Mouse (Mus musculus) lung, embryonic 15.5 days (tissue): ENCODE results near the gene Olfr1166. TPM values are rescaled to one million over a fixed set of nuclear protein-coding genes. Genes with fewer than 3 reads are reported as not detected.
"Not testable (repeated sequence)": the region's sequence is repeated elsewhere in the genome, so short reads cannot be mapped to it uniquely, and the experiment has no call there.

Experiments used
- ATAC-seq: fragments of 200-750 bp; cut with Nextera tagmentation; 2 replicates; pipeline ENCODE4 v1.8.0; 2017; ENCODE audit warnings: moderate number of reproducible peaks, borderline replicate concordance; ENCODE audit not compliant: low FRiP score, low TSS enrichment; ENCODE audit errors: extremely low read depth
- H3K27ac ChIP-seq: fragments of 300-500 bp; sonication (generic); 2 replicates; pipeline ENCODE4 v1.5.1; 2015; ENCODE audit warnings: moderate library complexity, mild to moderate bottlenecking, inconsistent platforms
- H3K27me3 ChIP-seq: fragments of 300-500 bp; sonication (generic); 2 replicates; pipeline ENCODE4 v1.6.1; 2015; ENCODE audit warnings: inconsistent platforms
- H3K36me3 ChIP-seq: fragments of 300-500 bp; sonication (generic); 2 replicates; pipeline ENCODE4 v1.6.1; 2015; ENCODE audit warnings: inconsistent platforms
- H3K4me1 ChIP-seq: fragments of 300-500 bp; sonication (generic); 2 replicates; pipeline ENCODE4 v1.6.1; 2015; ENCODE audit warnings: inconsistent platforms
- H3K4me2 ChIP-seq: fragments of 300-500 bp; sonication (generic); 2 replicates; pipeline ENCODE4 v1.6.1; 2015; ENCODE audit warnings: inconsistent platforms, mild to moderate bottlenecking, moderate library complexity
- H3K4me3 ChIP-seq: fragments of 300-500 bp; sonication (generic); 2 replicates; pipeline ENCODE4 v1.5.1; 2015; ENCODE audit warnings: mild to moderate bottlenecking, inconsistent platforms
- H3K9ac ChIP-seq: fragments of 300-500 bp; sonication (generic); 2 replicates; pipeline ENCODE4 v1.6.1; 2015; ENCODE audit warnings: inconsistent platforms
- H3K9me3 ChIP-seq: fragments of 300-500 bp; sonication (generic); 2 replicates; pipeline ENCODE4 v1.6.1; 2016; ENCODE audit warnings: inconsistent platforms
- WGBS: fragments of 180-500 bp; shearing (Covaris S2); methylation state at CpG from one replicate; pipeline ENCODE4 v1.1.7; 2015; 5-methylcytosine and 5-hydroxymethylcytosine counted together
- polyA plus RNA-seq: library from polyadenylated mRNA; unstranded; fragments of >200 nt; fragmentation: Nextera tagmentation; extraction: Ambion mirVana; gene quantifications from 2 replicates; pipeline ENCODE4 v1.2.1, GENCODE M21; 2015

Olfr1166 gene
- polyA plus RNA-seq = not detected in 2 replicates

- H3K4me3 ChIP-seq = no peak within 1 kb of the TSS
- ATAC-seq = no peak
- no peaks in the 10 kb centered on the region for H3K27me3 ChIP-seq
- H3K9me3 ChIP-seq = no peaks in the 10 kb centered on the region
- no peaks in the 10 kb centered on the region for H3K4me1 ChIP-seq
- no peak within 1 kb of the TSS for H3K9ac ChIP-seq
- H3K4me2 ChIP-seq = no peak within 1 kb of the TSS
- no peak within 1 kb of the TSS for H3K27ac ChIP-seq
- no peaks in the 10 kb centered on the region for H3K36me3 ChIP-seq
- 92% methylated on average over 1 of the region's 1 CpGs for WGBS
Observed at GRCm38 (mm10) chr2:88128172-88128571, at the start of gene Olfr1166. Gene Olfr1166, minus strand, starts transcription at chr2:88128272.

- not testable (repeated sequence) for H3K9ac ChIP-seq, H3K36me3 ChIP-seq, H3K4me1 ChIP-seq, H3K4me2 ChIP-seq, H3K9me3 ChIP-seq, H3K27ac ChIP-seq, H3K27me3 ChIP-seq, H3K4me3 ChIP-seq, ATAC-seq
- WGBS = 60% methylated on average over 1 of the region's 1 CpGs
Observed at GRCm38 (mm10) chr2:88155093-88155492, 27.0 kb upstream of the Olfr1166 start, which contains the start of gene Olfr1167. Gene Olfr1167, minus strand, starts transcription at chr2:88155193.

- no peak for ATAC-seq
- Histone ChIP-seq H3K4me3 (no peak within 1 kb of the TSS), H3K9me3 (no peaks in the 10 kb centered on the region), H3K9ac (no peak within 1 kb of the TSS), H3K4me2 (no peak within 1 kb of the TSS), H3K27ac (no peak within 1 kb of the TSS), H3K27me3 (no peaks in the 10 kb centered on the region), H3K36me3 (no peaks in the 10 kb centered on the region), H3K4me1 (no peaks in the 10 kb centered on the region)
- WGBS = 61% methylated on average over 4 of the region's 4 CpGs
Observed at GRCm38 (mm10) chr2:88093866-88094265, 34.2 kb downstream of the Olfr1166 start, which contains the start of gene Olfr1164. Gene Olfr1164, minus strand, starts transcription at chr2:88093966.

Other genes starting within 250 kb of the Olfr1166 start
- gene Olfr1153, start 233.3 kb downstream of the Olfr1166 start, polyA plus RNA-seq = not detected in 2 replicates
- gene Olfr1154, start 223.1 kb downstream of the Olfr1166 start, polyA plus RNA-seq = not detected in 2 replicates
- not detected in 2 replicates for gene Olfr1155, start 183.1 kb downstream of the Olfr1166 start, polyA plus RNA-seq
- not detected in 2 replicates for gene Olfr1156, start 175.2 kb downstream of the Olfr1166 start, polyA plus RNA-seq
- not detected in 2 replicates for gene Olfr1157, start 160.0 kb downstream of the Olfr1166 start, polyA plus RNA-seq
- gene Olfr74, start 153.6 kb downstream of the Olfr1166 start, polyA plus RNA-seq = not detected in 2 replicates
- gene Olfr1158, start 138.2 kb downstream of the Olfr1166 start, polyA plus RNA-seq = not detected in 2 replicates
- not detected in 2 replicates for gene Olfr1160, start 120.0 kb downstream of the Olfr1166 start, polyA plus RNA-seq
- gene Olfr1161, start 105.5 kb downstream of the Olfr1166 start, polyA plus RNA-seq = not detected in 2 replicates
- gene Olfr73, start 90.6 kb downstream of the Olfr1166 start, polyA plus RNA-seq = 0.05 TPM in 1 of 2 replicates, not detected in the other
- not detected in 2 replicates for gene Olfr1162, start 77.1 kb downstream of the Olfr1166 start, polyA plus RNA-seq
- not detected in 2 replicates for gene Olfr1163, start 56.4 kb downstream of the Olfr1166 start, polyA plus RNA-seq
- gene Olfr1164, start 34.3 kb downstream of the Olfr1166 start, polyA plus RNA-seq = not detected in 2 replicates
- gene Olfr1167, start 26.9 kb upstream of the Olfr1166 start, polyA plus RNA-seq = not detected in 2 replicates
- gene Olfr1168, start 53.6 kb upstream of the Olfr1166 start, polyA plus RNA-seq = not detected in 2 replicates
- gene Olfr1170, start 100.1 kb upstream of the Olfr1166 start, polyA plus RNA-seq = not detected in 2 replicates
- gene Olfr1173, start 151.6 kb upstream of the Olfr1166 start, polyA plus RNA-seq = not detected in 2 replicates
- gene Olfr1174-ps, start 186.9 kb upstream of the Olfr1166 start, polyA plus RNA-seq = not detected in 2 replicates
- not detected in 2 replicates for gene Olfr1175-ps, start 198.9 kb upstream of the Olfr1166 start, polyA plus RNA-seq
- gene Olfr1176, start 208.4 kb upstream of the Olfr1166 start, polyA plus RNA-seq = not detected in 2 replicates
- not detected in 2 replicates for gene Olfr1177-ps, start 218.2 kb upstream of the Olfr1166 start, polyA plus RNA-seq